Mouse (Mus musculus): ENCODE measurements at regions not wholly inside any gene's neighbourhood (a gene's known extent, or its start where the extent isn't known, plus 50 kb on each side); places are given as distances from the start of the nearest gene placed in this dataset.

- TF ChIP-seq POLR2A (IDR thresholded peaks at IDR 0.05; ENCODE audit: borderline replicate concordance, extremely low read depth, insufficient read depth, insufficient read length, poor library complexity, severe bottlenecking) (no peak), CTCF (IDR thresholded peaks at IDR 0.05; ENCODE audit: borderline replicate concordance, extremely low read depth, insufficient read depth, insufficient read length) (no peak)
These were observed 157.1 kb upstream of the G2e3 start for GRCm38 (mm10) chr12:51190754-51191153.

Data from brain, embryonic 14.5 days (tissue).